Mouse (Mus musculus) liver, embryonic 14.5 days (tissue): Measurements from ENCODE around the gene Tgfbr3. TPM values are rescaled to one million over a fixed set of nuclear protein-coding genes. Genes with fewer than 3 reads are reported as not detected.

ENCODE experiments used
- ATAC-seq: fragments of 200-750 bp; cut with Nextera tagmentation; 2 replicates; pipeline ENCODE4 v1.8.0; 2017; ENCODE audit warnings: moderate number of reproducible peaks, mild to moderate bottlenecking, moderate library complexity; ENCODE audit not compliant: insufficient read depth
- DNase-seq, 3 experiments: peaks; one replicate each; pipeline ENCODE4 v3.0.0-alpha.2; 2012 to 2013; ENCODE audit warnings: low read depth in 3 of 3, low spot score in 3 of 3
- H3K27ac ChIP-seq: fragments of 300-500 bp; sonication (generic); 2 replicates; pipeline ENCODE4 v1.5.1; 2014; ENCODE audit warnings: moderate library complexity, mild to moderate bottlenecking, control low read depth, inconsistent platforms
- H3K27me3 ChIP-seq: fragments of 300-500 bp; sonication (generic); 2 replicates; pipeline ENCODE4 v1.6.1; 2014; ENCODE audit warnings: mild to moderate bottlenecking, low read length, moderate library complexity; ENCODE audit not compliant: control insufficient read depth, insufficient read depth
- H3K36me3 ChIP-seq: fragments of 300-500 bp; sonication (generic); replicated peaks from 2 replicates; pipeline ENCODE4 v1.6.1; 2014; ENCODE audit warnings: low read depth; ENCODE audit not compliant: control insufficient read depth, insufficient read depth
- H3K4me1 ChIP-seq, 2 experiments: fragments of 200-500 bp in 1 of 2; fragments of 300-500 bp in 1 of 2; sonication (generic) in 1 of 2; replicated peaks; 2 replicates each; pipeline ENCODE4 v1.6.1; 2012 to 2014; ENCODE audit warnings: antibody characterized with exemption in 1 of 2, inconsistent platforms in 1 of 2, low read length in 1 of 2; ENCODE audit not compliant: control insufficient read depth in 2 of 2, insufficient read depth in 2 of 2
- H3K4me2 ChIP-seq: fragments of 300-500 bp; sonication (generic); 2 replicates; pipeline ENCODE4 v1.6.1; 2014; ENCODE audit warnings: low read depth, mild to moderate bottlenecking, control low read depth, moderate library complexity
- H3K4me3 ChIP-seq, 2 experiments: fragments of 200-500 bp in 1 of 2; fragments of 300-500 bp in 1 of 2; sonication (generic) in 1 of 2; 2 replicates each; pipeline ENCODE4 v1.5.1; 2012 to 2014; ENCODE audit warnings: low read depth in 2 of 2, low read length in 2 of 2, mild to moderate bottlenecking in 2 of 2, control low read depth in 1 of 2, inconsistent platforms in 1 of 2, moderate library complexity in 1 of 2; ENCODE audit not compliant: insufficient read depth in 1 of 2
- H3K9ac ChIP-seq: fragments of 300-500 bp; sonication (generic); replicated peaks from 2 replicates; pipeline ENCODE4 v1.6.1; 2014; ENCODE audit warnings: mild to moderate bottlenecking, control low read depth, moderate library complexity
- H3K9me3 ChIP-seq: fragments of 300-500 bp; sonication (generic); 2 replicates; pipeline ENCODE4 v1.6.1; 2016; ENCODE audit warnings: low read length, mixed read lengths; ENCODE audit not compliant: control insufficient read depth
- CTCF ChIP-seq: IDR thresholded peaks from 2 replicates; pipeline ENCODE4 v1.5.1; 2016; ENCODE audit warnings: antibody characterized with exemption, low read depth, control low read depth
- EP300 ChIP-seq: IDR thresholded peaks from 2 replicates; pipeline ENCODE4 v1.6.1; 2016; ENCODE audit warnings: antibody characterized with exemption, low read depth
- WGBS: fragments of 180-500 bp; shearing (Covaris S2); extraction: QIAGEN DNeasy Blood & Tissue Kit; methylation state at CpG from one replicate; pipeline ENCODE4 v1.1.7; 2014; ENCODE audit not compliant: insufficient replicate concordance; 5-methylcytosine and 5-hydroxymethylcytosine counted together
- polyA plus RNA-seq, 2 experiments: library from polyadenylated mRNA; depleted of rRNA in 1 of 2; stranded (reverse) in 1 of 2; unstranded in 1 of 2; fragments of >200 nt; fragmentation: Nextera tagmentation in 1 of 2; extraction: Ambion mirVana in 1 of 2; gene quantifications; 2 replicates each; pipeline versions ENCODE4 v1.2.1 to v1.2.3; 2012 to 2014

Tgfbr3 gene
- polyA plus RNA-seq, 2 experiments: 4.3 to 7.5 TPM

DNA sequence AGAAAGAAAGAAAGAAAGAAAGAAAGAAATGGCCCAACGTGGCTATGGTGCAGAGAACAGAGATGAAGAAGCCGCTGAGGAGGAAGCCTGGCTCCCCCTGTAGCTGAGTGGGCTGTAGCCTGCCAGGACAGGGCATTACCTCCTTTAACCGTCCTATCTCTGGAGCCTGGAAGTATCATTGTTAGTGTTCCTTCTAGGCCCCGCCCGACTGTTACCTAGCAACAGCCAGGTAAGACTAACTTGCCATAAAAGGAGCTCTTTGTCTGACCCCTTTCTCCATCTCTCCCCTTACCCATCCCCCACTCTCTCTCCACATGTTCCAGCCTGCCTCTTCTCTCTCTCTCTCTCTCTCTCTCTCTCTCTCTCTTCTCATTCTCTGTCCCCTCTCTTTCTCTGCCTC lies 195.2 kb downstream of the Tgfbr3 start:
- H3K27ac ChIP-seq: no peak overlapping the region
- no peaks in the 10 kb centered on the region for H3K27me3 ChIP-seq
- no peak for DNase-seq
- no peak overlapping the region for H3K9ac ChIP-seq
- no peaks in the 10 kb centered on the region for H3K9me3 ChIP-seq
- no peak for TF ChIP-seq CTCF
- no peak for TF ChIP-seq EP300
- no peak overlapping the region for H3K4me3 ChIP-seq
- ATAC-seq: no peak
- H3K4me1 ChIP-seq: peaks cover 7 to 11% of the 10 kb centered on the region in 2 experiments; a peak in 3 of 4 replicates
- H3K36me3 ChIP-seq: no peaks in the 10 kb centered on the region
- no peak overlapping the region for H3K4me2 ChIP-seq
- WGBS: 33% methylated on average over 5 of the region's 5 CpGs

DNA sequence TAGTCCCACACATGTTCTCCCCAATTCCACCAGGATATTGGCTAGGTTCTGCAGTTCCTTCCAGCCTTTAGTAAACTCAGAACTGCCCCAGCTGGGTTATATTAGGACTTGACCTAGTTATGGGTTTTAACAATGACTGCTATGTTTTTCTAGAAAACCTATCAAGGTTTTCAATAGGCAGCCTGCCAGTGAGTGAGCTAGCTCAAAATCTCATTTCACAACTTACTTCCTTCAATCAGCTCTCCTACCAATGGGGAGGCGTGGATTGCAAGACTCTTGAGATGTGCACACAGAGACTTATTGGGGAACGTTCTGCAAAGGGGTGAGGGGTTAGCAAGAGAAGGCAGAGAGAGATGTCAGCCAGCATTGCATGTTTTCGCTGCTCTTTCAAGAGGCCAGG lies 196.2 kb downstream of the Tgfbr3 start:
- H3K4me2 ChIP-seq: no peak overlapping the region
- H3K9ac ChIP-seq: no peak overlapping the region
- ATAC-seq: no peak
- no peak for TF ChIP-seq EP300
- no peak for TF ChIP-seq CTCF
- no peaks in the 10 kb centered on the region for H3K9me3 ChIP-seq
- H3K4me1 ChIP-seq: peaks cover 7 to 11% of the 10 kb centered on the region in 2 experiments; a peak in 3 of 4 replicates
- WGBS: 47% methylated on average over 3 of the region's 3 CpGs
- no peaks in the 10 kb centered on the region for H3K36me3 ChIP-seq
- H3K4me3 ChIP-seq: no peak overlapping the region
- no peak overlapping the region for H3K27ac ChIP-seq
- DNase-seq: no peak
- H3K27me3 ChIP-seq: no peaks in the 10 kb centered on the region

DNA sequence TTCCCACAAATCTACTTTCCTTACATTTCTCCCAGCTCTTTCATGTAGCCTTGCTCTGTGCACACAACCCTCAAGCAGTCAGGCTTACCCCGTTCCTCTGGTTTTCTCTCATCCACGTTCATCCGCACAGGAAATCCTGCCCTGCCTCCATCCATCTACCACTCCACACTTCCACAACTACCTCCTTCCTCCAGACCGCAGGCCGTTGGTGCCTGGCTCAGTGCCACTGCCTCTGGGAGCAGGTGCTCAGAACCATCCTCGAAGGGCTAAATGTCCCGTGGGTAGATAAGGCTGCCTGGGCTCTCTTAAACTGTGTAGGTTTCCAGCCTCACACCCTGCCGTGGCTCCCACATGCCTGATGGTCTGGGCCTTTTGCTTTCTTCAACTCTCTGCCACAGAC lies 197.3 kb downstream of the Tgfbr3 start:
- Histone ChIP-seq H3K4me3 (no peak overlapping the region), H3K4me2 (no peak overlapping the region), H3K9me3 (no peaks in the 10 kb centered on the region), H3K27ac (no peak overlapping the region), H3K36me3 (no peaks in the 10 kb centered on the region), H3K4me1 (peaks cover 5% of the 10 kb centered on the region in 2 experiments; a peak in 2 of 4 replicates), H3K27me3 (no peaks in the 10 kb centered on the region), H3K9ac (no peak overlapping the region)
- 9% methylated on average over 8 of the region's 8 CpGs for WGBS
- no peak for TF ChIP-seq CTCF
- TF ChIP-seq EP300: no peak
- DNase-seq (no peak), ATAC-seq (no peak)

DNA sequence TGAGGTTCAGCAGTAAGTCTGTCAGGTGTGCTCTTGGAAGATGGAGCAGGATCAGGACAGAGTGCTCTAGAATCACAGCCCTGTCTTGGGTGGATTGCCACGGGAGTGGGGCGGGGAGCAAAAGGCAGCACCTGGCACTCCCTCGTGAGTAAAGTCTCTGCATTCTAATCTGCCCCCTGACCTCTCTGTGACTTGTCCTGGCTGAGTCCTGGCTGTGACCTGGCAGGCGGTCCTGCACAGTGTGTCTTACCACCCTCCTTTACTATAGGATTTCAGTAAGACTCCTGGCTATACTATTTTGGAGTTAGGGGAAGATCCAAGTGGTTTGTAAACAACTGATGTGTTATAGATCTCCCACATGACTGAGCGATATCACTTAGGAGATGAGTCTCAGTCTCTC lies 199.5 kb downstream of the Tgfbr3 start:
- ATAC-seq: no peak

DNA sequence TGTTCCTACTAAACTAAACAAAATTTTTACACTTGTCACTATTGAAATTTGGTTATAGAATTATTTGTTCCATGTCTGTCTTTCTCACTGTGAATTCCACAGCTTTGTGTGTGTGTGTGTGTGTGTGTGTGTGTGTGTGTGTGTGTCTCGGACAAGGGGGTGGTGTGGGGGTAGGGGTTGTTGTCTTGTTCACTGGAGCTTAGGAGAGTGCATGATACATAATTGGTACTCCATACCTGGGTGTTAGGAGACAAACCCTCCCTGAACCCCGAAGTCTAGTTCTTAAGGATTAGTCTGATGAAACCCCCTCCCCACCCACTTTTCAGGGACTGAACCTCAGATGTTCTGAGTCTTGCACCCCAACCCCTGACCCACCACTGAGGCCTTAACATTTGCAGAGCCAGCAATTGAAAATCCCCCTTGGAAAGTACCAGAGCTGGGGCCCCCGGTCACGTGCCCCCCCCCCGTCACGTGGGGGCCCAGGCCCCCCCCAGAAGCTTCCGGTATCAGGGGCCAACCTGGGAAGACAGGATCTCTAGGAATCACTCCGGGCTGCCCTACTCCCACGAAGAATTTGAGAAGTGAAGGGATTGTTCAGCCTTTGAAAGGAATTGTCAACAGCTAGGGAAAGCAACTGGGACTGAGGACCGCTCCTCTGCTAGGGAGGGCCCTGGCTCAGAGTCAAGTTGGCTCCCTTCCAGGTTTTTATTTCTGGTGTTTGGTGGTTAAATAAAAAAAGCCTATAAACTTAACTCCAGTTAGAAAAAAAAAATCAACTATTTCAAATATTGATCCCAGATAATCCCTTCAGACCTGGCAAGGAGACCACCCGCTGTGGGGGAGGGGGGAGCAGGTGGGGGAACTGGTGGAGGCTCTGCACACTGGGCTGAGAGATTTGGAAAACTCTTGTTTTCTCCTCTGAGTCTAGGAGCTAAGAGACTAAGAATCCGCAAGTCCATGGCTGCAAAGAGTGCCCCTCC lies 201.3 kb downstream of the Tgfbr3 start:
- Histone ChIP-seq H3K4me2 (no peak overlapping the region), H3K4me1 (0 out of 4 replicates have a peak, but pooled peaks cover 0 to 2% of the 10 kb centered on the region in 2 experiments), H3K9me3 (no peaks in the 10 kb centered on the region), H3K36me3 (no peaks in the 10 kb centered on the region), H3K27ac (no peak overlapping the region), H3K4me3 (no peak overlapping the region), H3K9ac (no peak overlapping the region), H3K27me3 (no peaks in the 10 kb centered on the region)
- no peak for TF ChIP-seq CTCF
- DNase-seq (no peak), ATAC-seq (no peak)
- 50% methylated on average over 12 of the region's 12 CpGs for WGBS

More for the DNA sequence above, 199.5 kb downstream of the Tgfbr3 start:
- H3K27me3 ChIP-seq: no peaks in the 10 kb centered on the region
- no peaks in the 10 kb centered on the region for H3K9me3 ChIP-seq
- 55% methylated on average over 5 of the region's 5 CpGs for WGBS
- no peak overlapping the region for H3K27ac ChIP-seq
- no peak overlapping the region for H3K4me3 ChIP-seq
- H3K4me1 ChIP-seq: 0 out of 4 replicates have a peak, but pooled peaks cover 0 to 2% of the 10 kb centered on the region in 2 experiments
- no peak overlapping the region for H3K4me2 ChIP-seq
- H3K36me3 ChIP-seq: no peaks in the 10 kb centered on the region
- TF ChIP-seq CTCF (no peak), EP300 (no peak)
- H3K9ac ChIP-seq: no peak overlapping the region
- no peak for DNase-seq
